Mouse (Mus musculus): ENCODE measurements around the gene Rcn3.

DNA sequence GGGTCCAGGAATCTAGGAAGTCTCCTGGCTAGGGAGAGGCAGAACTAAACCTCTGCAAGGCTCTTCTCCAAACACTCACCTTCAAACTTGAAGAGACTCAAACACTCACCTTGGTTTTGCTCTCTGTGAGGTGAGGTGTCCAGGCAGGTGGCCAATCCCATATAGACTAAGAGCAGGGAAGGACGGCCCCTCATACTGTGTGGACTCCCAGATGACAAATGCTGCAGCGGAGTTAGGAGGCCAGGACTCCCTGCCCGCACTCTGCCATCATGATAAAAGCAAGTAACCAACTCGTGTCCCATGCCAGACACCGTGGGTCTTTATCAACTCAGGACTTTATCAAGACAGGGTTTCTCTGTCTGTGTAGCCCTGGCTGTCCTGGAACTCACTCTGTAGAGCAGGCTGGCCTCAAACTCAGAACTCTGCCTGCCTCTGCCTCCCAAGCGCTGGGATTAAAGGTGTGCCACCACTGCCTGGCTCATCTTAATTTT is 31.3 kb downstream of the Rcn3 start:
- TF ChIP-seq POLR2A (IDR thresholded peaks at IDR 0.05; ENCODE audit: control insufficient read depth, extremely low read depth, insufficient read depth, low read length, poor library complexity) (no peak), CTCF (IDR thresholded peaks at IDR 0.05; ENCODE audit: borderline replicate concordance, control insufficient read depth, extremely low read depth, insufficient read depth, low read length, poor library complexity) (no peak)

All from thymus, adult 2 months (tissue).